Mouse (Mus musculus) activated CD4-positive, CD25-positive, alpha-beta regulatory T cell, adult 9 weeks (primary cell): ENCODE results near the gene Pdpn. TPM values are rescaled to one million over a fixed set of nuclear protein-coding genes. Genes with fewer than 3 reads are reported as not detected.

Experiments used
- polyA plus RNA-seq: library from polyadenylated mRNA; unstranded; fragments of 100-300 nt; shearing (Covaris generic); gene quantifications from one replicate; pipeline ENCODE4 v1.2.1, GENCODE M21; 2017

The Pdpn gene
- polyA plus RNA-seq = not detected

GRCm38 (mm10) chr4:143299325-143300070 lies at the start of gene Pdpn:
Pdpn (minus strand) TSS chr4:143299564.

Other genes starting within 250 kb of the Pdpn start
- gene Prdm2, start 86.6 kb downstream of the Pdpn start, polyA plus RNA-seq = 33.3 TPM
- gene Lrrc38, start 50.2 kb upstream of the Pdpn start, polyA plus RNA-seq = not detected
- not detected for gene Pramel1, start 94.9 kb upstream of the Pdpn start, polyA plus RNA-seq
- 48.2 TPM for gene Pramef8, start 112.9 kb upstream of the Pdpn start, polyA plus RNA-seq
- gene Oog4, start 150.8 kb upstream of the Pdpn start, polyA plus RNA-seq = not detected
- not detected for gene Gm13043, start 211.8 kb upstream of the Pdpn start, polyA plus RNA-seq
- not detected for gene Gm13040, start 236.4 kb upstream of the Pdpn start, polyA plus RNA-seq